Mouse (Mus musculus) spleen, postnatal 14 days (tissue): Measurements from ENCODE around the gene Mybpc2.

Source experiments
- DNase-seq, 2 experiments: peaks; one replicate each; pipeline ENCODE4 v3.0.0; 2021 to 2022; ENCODE audit warnings: low spot score in 2 of 2

Mybpc2 gene

DNA sequence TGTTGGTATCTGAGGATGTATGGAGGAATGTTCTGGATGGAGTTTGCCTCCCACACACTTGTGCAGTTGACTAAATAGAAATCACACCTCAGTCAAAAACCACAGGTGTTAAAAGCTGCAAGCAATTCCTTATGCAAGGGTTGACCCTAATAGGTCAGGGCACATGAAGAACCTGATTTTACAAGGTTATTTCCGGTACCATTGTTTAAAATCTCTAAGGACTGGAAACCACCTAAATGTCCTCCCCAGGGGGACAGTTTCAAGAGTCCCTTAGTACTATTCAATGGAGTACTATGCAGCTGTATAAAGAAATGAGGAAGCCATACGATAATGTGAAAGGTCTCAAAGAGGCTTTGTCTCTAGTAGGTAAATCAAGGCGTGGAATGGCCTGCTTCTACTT lies 21.8 kb upstream of the Mybpc2 start:
- DNase-seq = no peak

GRCm38 (mm10) chr7:44543071-44543470 lies 18.6 kb upstream of the Mybpc2 start:
- no peak for DNase-seq

DNA sequence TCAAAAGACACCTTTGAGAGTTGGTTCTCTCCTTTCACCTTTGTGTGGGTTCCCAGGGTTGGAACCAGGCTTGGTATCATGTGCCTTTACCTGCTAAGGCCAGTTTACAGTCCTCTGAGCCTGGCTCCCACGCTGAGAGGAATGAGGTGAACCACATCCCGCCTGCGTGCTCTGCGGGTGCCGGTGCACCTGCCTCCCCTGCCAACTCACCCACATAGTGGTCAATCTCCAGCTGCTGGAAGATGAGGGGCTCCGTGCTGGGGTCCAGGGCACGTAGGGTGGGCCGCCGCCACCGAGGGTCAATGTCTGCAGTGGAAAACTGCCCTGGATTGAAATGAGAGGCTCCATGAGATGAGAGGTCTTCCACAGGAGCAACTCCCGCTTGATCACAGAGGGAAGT lies 18.1 kb upstream of the Mybpc2 start:
- no peak for DNase-seq

- DNase-seq = no peak
Measured at GRCm38 (mm10) chr7:44538756-44539624, 14.5 kb upstream of the Mybpc2 start.

DNA sequence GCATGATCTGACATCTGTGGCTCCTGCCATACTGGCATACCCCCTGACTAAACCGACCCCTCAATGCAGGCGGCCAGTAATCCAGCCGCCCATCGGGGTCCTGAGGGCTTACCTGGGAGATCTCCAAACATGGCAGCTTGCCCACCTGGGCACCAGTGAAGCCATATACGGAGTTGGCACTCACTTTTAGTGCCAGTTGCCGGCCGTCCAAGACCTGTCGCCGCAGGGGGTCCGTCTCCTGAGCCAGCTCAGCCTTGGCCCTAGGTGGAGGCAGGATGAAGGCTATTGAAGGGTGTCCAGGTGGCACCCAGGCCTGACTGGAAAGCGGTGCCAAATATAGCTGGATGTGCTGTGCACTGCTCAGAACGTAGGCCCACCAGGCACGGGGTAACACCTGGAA lies 13.0 kb upstream of the Mybpc2 start:
- DNase-seq = no peak

DNA sequence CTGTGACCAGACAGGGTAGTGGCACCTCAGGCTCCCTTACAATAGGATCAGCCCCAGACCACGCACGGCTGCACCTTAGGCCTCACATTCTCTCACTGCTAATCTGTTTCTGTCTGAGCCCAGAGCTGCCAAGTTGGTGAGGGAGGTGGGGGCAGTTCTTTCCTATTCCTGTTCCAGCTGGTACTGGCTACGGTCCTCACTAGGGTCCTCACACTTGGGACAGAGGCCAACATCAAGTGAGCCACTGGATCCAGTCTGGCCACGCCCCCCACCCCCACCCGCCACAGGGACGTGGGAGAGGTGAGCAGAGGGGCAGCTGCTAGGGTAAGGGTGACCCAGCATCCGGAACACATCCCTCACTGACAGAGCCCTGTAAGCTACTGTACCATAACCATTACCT lies 12.6 kb upstream of the Mybpc2 start:
- DNase-seq = no peak

DNA sequence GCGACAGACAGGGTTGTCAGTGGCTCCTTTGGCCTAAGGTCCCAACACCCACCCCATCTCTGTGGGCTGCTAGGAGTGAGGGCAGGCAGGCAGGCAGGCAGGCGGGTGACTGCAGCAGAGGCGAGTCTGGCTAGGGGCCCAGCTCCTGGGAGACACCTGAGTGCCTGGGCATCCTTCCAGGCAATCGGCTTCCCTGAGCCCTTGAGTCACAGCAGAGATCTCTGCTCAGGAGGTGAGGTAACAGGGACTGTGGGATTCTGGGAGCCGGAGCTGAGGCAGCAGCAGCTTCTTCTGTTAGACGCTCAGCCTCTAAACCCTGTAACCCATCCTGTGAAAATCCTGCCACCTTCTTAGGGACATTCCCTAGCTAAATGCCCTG lies 12.1 kb upstream of the Mybpc2 start:
- DNase-seq = no peak

- DNase-seq = no peak
Measured at GRCm38 (mm10) chr7:44535657-44536589, 11.5 kb upstream of the Mybpc2 start.

DNA sequence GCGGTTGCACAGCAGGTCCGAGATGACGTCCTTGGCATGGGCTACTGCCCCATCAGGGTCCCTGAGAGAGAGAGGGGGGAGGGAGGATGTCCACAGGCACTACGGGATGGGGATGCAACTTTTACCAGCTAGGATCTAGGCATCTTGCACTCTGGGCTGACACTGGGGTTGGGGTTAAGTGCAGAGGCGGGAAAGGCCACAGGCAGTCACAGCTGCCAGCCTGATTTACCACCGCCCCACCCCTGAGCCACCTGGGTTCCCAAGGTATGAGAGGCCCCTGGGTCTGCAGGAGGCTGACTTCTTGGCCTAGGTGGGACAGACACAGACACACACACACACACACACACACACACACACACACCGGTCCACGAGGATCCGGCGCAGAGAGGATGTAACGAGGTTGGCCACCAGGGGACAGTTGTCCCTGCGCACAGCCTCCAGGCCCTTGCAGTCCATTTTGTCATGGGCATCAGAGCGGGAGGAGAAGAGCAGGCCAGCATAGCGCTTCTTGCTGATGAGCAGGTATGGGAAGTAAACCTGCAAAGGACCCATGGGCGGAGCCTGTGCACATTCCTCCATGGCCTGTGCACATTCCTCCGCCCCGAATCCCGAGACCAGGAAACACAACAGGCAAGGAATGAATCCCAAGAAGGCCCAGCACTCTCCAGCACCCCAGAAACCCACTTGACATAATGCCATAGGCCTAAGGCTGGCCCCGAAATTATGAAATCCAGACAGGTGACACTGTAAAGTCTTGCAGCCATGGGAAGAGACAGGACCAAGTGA lies 10.4 kb upstream of the Mybpc2 start:
- DNase-seq = no peak

GRCm38 (mm10) chr7:44534242-44534641 lies 9.8 kb upstream of the Mybpc2 start:
- peak; percentile 60 to 68 for DNase-seq

DNA sequence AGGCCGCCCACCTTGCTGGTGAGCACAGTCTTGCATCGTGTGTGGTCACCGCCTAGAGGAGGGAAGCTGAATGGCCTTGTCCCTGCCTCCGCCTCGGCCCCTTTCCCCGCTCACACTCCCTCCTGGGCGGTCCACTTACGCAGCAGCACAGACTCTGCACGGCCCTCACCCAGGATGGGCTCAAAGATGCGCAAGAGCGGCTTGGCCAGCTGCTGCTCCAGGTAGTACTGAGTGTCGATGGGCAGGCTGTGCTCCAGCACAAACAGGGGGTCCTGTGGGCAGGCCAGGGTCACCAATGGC lies 9.2 kb upstream of the Mybpc2 start:
- no peak for DNase-seq

GRCm38 (mm10) chr7:44532918-44533745 lies 8.7 kb upstream of the Mybpc2 start:
- DNase-seq = no peak

DNA sequence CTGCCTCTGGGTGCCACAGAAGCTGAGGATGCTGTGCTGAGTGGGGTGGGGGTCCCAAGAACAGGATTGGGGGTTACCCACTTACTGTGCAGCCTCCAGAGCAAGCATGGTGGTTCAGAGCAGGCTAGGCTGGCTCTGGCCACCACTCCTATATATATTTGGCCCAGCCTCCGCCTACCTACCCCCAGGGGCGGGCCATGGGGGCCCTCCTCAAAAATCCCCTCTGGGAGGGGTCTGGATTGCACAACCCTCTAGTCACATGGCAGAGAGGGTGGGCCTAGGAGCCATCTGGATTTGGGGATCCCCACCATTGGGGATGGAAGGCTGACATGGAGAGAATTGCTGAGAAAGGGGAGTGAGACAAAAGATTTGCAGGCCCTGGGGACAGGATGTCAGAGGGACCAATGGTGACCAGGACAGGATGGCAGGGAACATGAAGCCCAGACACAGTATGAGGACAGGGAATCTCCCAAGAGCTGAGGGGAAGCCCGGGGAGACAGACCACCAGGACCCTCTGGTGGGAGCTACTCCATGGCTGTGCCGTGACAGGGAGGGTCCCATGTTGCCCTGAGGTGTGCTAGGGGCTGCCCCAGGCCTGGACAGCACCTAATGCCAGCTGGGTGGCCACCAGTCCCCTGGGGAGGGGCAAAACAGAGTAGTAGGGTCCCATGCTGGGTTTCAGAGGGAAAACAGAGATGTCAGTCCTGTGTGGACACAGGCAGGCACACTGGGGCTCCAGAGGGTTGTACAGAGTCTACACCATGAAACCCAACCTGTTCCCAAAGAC lies 7.7 kb upstream of the Mybpc2 start, which contains the start of gene Spib:
Spib (minus strand) TSS at position 126 of the 787 bp plus-strand sequence.
- DNase-seq = no peak

GRCm38 (mm10) chr7:44531207-44531606 lies 6.8 kb upstream of the Mybpc2 start:
- peak; percentile 50 to 65 for DNase-seq

DNA sequence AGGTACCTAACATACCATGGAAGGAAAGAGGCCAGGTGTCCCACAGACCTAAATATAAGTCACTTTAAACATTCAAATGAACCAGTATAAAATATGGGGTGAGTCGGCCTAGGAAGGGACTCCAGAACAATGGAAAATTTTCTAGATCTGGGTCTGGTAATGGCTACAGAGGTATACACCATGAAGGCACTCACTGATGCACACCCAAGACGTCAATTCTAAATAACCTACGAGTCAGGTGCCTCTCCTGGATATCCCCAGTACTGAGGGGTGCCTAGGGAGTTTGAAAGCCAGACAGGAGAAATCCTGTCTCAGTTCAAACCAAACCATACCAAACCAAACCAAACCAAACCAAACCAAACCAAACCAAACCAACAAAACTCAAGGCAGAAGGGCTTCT lies 6.1 kb upstream of the Mybpc2 start:
- DNase-seq = no peak

DNA sequence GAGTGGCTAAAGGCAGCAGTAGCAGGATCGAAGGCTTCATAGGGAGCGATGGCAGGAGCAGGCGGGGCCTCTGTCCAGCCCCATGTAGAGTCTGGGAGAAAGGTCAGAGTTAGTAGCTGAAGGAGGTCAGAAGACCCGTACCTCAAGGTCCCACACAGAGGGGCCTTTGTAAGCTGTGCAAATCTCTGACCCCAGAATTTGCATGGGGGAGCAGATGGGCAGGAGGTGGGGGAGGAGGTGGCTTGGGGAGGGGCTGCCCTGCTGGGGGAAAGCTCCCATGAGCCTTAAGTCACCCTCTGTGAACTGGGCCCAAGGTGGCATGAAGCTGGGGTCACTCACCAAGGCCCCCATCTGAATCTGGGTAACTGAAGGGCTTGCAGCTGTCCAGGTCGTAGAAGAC lies 5.1 kb upstream of the Mybpc2 start:
- no peak for DNase-seq

DNA sequence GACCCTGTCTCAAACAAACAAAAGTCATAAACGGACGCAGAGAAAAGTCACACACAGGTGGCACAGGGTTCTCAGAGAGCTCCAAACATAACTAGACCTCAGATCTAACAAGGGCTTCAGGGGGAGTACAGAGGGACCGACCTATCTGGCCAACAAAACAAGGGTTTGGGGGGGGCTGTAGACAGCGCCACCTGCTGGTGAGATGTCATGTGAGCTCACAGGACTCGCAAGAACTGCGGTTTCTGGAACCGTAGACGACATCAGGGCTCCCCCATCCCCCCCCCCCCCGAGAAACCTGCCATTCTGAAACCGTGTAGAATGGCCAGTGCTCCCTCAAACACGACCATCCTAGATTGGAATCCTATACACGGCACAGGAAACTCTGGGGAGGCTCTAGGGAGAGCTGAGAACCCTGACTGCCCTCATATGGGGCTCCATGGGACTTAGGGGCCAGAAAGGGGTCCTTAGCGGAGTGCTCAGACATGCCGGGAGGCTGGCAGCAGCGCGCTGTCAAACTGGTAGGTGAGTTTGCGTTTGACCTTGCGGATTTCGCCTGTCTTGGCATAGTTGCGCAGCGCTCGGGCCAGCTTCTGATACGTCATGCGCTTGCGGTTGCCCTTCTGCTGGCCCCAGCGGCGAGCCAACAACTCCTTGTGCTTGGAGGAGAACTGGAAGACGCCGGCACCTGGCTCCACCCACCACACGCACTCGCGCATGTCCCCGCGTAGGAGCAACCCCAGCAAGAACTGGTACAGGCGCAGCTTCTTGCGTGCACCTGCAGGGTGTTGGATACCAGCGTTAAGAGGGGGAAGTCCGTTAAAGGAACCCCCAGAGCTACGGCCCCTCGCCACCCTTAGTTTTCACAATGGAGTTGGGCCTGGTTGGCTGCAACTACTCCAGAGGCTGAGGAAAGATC lies 3.3 kb upstream of the Mybpc2 start:
- DNase-seq = peak; percentile 59 to 81

DNA sequence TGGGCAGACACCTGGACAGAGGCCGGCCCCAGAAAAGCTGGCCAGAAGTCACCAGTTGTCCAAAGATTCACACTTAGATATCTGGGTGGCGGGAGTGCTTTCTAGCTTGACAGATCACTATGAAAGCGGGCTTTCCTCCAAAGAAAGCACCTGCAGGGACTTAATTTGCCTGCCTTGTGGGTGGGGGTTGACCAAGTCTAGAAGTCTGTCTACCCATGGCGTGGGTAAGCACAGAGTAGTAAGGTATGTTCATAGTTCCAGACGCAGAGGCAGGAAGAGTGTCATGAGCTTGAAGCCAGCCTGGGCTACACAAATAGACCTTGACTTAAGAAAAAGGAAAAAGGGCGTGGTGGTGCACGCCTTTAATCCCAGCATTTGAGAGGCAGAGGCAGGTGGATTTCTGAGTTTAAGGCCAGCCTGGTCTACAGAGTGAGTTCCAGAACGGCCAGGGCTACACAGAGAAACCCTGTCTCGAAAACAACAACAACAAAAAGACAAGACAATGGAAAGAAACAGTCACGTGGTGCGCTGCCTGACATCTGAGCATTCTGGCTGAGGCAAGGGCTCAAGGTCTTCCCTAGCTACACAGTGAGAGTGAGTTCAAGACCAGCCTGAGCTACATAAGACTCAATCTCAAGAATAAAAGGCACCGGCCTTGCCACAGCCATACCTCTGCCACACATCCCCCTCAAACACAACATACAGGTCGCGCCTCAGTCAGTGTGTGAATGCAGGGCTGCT lies 2.1 kb upstream of the Mybpc2 start:
- DNase-seq = no peak
